Mouse (Mus musculus) naive thymus-derived CD4-positive, alpha-beta T cell, adult 2 months (primary cell): ENCODE results near the gene Cdk1.

ENCODE experiments used
- DNase-seq: peaks from one replicate; pipeline ENCODE4 v3.0.0-alpha.2; 2011; ENCODE audit warnings: low read depth

Cdk1 gene

DNA sequence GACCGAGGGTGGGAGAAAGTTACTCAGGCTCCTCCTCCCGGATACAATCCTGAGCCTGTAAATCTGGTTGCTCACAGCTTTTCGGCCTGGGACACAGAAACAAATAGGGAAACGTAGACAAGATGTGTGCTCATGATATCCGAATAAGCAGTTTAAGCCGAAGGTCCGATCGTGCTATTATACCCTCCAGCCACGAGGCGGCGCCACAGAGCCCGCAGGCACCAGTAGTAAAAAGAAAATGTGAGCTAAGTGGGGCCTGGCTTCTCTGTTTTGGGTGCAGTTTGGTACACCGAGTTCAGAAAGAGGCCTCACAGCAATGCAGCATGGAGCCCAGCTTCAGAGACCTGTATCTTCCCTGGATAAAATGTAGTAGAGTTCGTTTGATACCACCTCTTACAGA is 46.5 kb downstream of the Cdk1 start:
- peak; percentile 52 for DNase-seq

DNA sequence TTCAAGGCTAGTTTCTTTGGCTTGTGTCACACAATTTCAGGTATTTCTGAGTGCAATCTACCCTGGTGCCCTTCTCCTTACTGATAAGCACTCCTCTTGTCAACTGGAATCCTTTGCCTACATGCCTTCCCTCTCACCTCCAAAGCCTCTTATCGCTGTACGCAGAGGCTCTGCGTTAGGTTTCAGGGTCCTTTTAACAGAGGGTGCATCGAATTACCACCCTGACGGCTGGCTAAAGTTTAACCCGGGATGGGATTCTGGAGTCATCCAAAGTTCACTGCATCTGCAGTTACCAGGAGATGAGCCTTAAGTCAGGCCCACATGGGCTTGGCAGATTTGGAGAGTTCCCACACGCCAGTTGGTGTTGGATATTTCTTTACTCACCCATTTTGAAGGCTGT is 47.1 kb downstream of the Cdk1 start:
- DNase-seq: no peak

DNA sequence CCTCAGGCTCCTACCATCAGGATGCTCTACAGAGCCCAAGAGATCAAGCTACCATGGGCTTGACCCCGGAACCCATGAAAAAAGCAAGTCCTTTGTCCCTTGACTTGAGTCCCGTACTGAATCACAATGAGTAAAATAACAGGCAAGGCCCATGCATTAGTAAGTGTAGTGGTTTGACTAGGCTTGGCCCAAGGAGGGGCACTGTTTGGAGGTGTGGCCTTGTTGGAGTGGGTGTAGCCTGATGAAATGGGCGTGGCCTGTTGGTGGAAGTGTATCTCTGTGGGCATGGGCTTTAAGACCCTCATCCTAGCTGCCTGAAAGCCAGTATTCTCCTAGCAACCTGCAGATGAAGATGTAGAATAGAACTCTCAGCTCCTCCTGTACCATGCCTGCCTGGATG is 47.9 kb downstream of the Cdk1 start:
- DNase-seq: no peak

DNA sequence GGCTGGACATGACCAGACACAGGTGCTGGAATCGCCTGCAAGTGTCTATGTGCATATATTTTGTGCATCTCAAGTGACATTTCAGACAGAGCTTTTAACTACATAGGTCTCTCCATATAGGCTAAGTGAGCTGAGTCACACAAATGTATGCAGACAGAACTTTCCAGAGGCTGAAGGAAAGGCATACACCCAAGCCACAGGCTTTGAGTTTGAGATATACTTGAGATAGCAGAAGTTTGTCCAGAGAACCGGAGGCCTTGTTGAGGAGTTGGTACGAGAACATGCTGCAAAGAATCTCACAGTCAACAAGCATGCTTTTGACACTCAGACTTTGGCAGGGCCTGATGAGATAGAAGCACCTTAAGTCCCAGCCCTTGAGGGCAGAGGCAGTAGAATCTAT is 50.1 kb downstream of the Cdk1 start:
- no peak for DNase-seq

DNA sequence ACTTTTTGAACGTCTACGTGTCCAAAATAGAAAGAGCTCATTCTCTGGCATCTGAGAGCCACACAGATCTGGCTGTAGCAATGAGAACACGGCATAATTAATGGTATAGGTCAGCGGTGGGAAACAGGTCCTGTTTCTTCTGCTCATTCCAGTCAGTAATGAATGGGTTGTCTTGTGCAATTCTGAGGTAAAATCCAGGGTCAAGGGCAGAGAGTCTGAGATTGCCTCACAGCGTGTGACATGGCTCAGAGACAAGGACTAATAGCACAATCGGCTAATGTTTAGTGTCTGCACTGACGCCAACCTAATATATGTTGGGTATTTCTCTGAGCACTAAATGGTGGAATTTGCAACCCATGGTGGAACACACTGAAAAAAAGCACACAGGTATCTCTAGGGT is 52.8 kb downstream of the Cdk1 start:
- DNase-seq: no peak

DNA sequence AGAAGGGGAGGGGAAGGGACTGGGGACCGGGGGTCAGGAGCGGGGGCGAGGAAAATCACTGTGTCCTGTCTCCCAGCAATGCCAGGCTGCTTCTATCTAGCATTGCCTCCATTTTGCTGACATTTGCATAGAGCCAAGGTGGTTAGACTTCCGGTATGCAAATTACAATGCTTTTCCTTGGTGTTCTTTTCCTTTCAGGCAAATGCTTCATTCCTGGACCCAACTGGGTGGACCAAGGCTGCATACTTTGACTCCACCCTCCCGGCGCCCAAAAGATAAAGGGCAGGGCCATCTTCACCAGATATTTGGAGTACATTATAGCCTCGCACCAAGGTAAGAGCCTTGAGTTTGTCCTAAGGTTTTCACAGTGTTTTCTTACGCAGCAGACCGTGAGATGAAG is 56.8 kb downstream of the Cdk1 start:
- no peak for DNase-seq

DNA sequence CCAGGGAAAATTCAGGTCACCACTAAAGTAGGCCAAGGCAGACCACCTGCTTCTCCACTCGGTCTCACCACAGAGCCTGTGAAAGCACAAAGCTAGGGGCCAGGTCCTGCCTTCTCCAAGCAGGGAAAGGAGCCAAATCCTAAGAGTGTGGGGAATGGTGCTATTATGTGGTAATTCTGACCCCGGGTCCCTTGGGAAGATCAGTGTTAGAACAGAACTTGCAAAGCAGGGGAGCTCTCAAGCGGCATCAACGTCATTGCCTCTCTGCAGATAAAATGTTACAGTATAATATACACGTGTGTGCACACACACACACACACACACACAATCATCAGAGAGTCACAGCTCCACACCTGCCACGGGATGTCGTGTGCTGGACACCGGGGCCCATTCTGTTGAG is 62.0 kb downstream of the Cdk1 start:
- DNase-seq: no peak

DNA sequence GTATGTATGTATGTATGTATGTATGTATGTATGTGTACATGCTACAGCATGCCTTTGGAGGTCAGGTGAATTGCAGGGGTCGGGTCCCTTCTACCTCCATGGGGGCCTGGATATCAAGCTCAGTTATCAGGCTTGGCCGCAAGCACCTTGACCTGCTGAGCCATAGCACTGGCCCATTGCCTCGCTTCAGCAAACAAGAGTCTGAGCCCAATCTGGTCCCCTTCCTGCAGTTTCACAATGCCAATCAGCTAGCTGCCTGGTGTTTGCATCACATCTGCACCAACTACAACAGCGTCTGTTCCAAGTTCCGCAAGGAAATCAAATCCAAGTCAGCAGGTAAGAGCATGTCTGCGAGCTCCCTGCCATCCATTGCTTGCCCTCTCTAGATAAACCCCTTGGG is 64.0 kb downstream of the Cdk1 start:
- no peak for DNase-seq

DNA sequence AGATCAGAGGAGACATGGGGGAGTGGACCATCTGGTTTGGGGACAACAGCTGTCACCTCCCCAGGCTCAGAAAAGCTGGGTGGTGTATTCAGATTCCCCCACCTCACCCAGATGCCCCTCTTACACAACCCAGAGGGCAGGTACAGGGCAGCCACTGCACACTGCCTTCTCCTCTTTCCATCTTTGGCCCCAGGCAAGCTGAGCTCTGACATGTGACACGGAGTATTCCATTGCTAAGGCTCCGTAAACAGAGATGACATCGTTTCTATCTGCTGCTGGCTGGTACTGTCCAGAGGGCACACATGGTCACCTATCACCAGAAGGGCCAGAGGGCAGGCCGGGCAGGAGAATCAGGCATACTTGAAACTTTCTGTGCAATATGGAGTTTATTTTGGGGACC is 64.7 kb downstream of the Cdk1 start:
- DNase-seq: no peak

DNA sequence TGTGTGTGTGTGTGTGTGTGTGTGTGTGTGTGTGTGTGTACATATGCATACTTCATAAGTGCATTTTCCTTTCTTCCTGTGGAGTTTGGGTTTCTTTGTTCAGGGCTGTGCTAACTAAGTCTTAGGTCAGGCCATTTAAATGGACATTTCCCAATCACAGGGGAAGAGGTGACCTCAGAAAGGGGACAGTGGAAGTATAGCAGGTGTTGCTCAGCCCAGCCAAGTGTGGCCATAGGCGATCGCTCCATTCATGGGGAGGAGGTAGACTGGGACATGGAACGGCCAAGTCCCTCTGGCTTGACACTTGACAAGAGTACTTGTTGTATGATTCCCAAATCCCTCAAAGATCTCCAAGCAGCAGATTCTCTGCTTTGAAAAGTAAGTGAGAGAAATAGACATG is 65.8 kb downstream of the Cdk1 start:
- no peak for DNase-seq
